Mouse (Mus musculus): ENCODE measurements at regions not wholly inside any gene's neighbourhood (a gene's known extent, or its start where the extent isn't known, plus 50 kb on each side); places are given as distances from the start of the nearest gene placed in this dataset.
"Not testable (repeated sequence)": the region's sequence is repeated elsewhere in the genome, so short reads cannot be mapped to it uniquely, and the experiment has no call there.

DNA sequence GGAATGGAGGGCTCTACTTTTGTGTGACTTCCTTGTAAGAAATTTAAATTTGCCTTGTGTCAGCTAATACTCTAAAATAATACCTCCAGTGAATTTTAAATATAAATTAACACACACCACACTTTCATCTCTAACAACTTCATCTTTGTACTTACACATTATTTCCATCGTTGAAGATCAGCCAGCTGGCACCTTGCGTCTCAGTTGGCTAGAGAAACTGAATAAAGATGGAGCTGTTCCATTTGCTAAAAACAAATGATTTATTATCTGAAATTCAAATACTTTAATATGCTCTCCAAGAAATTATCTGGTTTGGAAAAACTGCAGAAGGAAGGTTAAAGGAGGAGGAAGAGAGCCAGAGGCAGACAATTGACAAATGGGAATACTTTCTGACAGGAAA lies 122.0 kb upstream of the Gm11096 start:
- DNase-seq, result no peak

GRCm38 (mm10) chr17:81316655-81317054 lies 124.9 kb upstream of the Gm11096 start:
- no peak for DNase-seq

- no peak for DNase-seq
Measured at GRCm38 (mm10) chr17:81305880-81306279, 135.7 kb upstream of the Gm11096 start.

DNA sequence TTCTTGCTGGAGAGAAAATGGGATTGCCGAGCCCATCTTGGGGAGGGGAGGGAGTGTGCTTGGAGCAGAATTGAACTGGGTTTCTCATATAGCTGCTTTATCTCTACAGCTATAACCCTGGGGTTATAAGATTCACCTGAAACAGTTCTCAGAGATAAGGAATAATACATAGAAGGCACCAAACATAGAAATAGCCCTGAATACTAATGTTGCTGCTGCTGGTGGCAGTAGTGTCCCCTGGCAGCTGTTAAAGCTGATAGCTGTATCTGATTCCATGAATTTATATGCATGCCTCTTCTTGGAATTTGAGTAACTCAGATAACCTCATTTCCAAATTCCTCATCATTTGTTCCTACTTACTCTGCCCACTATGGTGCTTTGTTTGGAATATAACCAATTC lies 137.0 kb upstream of the Gm11096 start:
- no peak for DNase-seq

DNA sequence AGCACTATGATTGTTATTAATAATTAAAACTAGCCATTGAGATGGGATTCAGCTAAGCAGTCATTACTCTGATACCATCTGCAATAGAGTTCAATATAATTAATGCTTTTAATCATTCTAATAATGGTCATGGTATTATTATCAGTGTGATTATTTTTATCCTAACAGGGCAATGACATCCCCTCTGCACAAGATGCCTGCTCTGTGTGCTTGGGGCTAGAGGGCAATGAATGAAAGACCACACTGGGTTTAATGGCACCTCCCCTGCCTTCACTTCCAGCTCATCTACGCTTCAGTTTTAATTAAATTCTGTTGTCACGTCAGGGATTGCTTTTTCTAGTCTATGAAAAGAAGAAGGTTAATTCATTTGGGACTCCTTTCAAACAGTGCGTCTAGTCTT lies 139.1 kb upstream of the Gm11096 start:
- DNase-seq, result no peak

GRCm38 (mm10) chr17:81291829-81292228 lies 149.7 kb upstream of the Gm11096 start:
- DNase-seq, result no peak

DNA sequence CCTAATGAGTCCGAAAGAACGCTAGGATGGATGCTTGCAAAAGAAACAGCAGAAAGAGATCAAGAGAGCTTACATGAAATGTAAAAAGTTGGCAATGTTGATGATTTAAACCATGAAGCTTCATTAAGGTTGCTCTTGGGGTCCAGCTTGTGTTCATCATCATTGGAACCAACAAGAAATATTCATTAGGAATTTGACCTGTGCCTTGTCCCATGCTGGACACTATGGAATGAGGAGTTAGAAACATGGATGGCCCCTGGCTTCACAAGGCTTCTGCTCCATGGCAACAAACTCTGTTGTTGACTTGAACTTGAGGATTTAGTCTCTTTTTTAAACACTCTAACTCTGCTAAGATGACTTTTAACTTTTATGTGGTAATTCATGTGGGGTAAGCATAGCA lies 159.0 kb upstream of the Gm11096 start:
- DNase-seq, result no peak

DNA sequence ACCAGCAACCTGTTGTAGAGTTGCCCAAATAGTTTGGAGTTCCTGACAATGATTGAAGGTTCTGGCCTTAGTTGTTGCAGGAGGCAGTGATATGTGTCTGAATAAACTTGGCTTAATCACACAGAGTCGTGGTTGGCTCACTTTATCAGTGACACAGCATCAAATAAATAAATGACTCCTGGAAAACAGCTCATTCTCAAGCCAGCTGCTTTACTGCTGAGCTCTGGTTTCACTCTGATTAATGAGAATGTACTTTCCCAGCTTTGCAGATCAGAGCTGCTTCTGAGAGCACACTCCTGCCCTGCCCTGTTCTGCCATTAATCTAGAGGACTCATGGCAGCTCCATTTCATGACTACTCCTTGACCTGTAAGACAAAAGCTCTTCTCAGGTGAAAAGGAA lies 171.3 kb upstream of the Gm11096 start:
- DNase-seq, result no peak

GRCm38 (mm10) chr17:81261957-81262356 lies 179.6 kb upstream of the Gm11096 start:
- DNase-seq, result no peak

DNA sequence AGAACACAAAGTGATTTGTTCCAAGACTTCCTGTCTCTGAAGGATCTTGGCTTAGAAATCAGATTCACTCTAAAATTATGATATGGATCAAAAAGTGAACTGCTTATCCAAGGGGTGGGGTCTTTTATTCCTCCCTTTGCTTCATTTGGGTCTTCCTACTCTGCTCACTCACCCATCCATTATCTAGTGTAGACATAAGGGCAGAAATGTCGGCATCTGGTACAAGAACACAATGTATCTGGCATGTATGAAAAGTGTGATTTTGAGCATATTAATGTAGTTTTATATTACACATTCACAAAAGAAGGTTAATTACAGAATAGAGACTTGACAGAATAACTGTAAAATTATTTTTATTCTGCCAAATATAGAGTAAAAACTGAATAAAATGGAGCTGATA lies 181.5 kb upstream of the Gm11096 start:
- no peak for DNase-seq

GRCm38 (mm10) chr17:81256106-81256505 lies 185.5 kb upstream of the Gm11096 start:
- no peak for DNase-seq

DNA sequence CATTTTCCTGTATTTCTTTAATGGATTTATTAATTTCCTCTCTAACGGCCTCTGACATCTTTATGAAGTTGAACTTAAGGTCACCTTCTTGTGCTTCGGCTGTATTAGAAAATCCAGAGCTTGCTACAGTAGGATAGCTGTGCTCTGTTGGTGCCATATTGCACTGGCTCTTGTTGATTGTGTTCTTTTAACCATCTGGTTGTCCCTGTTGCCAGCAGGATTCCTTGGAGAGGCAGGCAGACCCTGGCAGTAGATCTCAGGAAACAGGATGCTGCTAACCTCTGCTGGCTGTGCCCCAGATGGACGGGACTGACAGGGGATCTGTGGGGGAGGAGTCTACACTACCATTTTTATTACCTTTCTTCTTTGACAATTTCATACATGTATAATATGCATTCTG lies 185.9 kb upstream of the Thumpd2 start:
- DNase-seq, result no peak

DNA sequence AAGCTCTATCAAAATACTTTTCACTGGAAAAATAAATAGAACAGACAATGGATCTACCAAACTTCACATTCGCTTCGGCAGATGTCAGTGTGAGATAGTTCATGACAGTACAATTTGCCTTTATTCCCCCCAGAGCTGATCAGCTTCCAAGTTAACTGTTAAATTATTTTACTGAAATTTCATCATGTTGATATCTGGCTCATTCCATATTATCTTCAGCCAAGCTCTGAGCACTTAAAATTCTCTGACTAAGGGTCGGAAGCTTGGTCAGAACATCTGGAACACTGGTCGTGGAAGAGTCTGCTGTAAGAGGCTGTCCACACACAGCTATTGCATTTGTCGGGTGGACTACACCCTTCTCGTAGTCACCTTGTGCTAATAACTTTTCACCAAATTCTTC lies 181.3 kb upstream of the Thumpd2 start:
- no peak for DNase-seq

DNA sequence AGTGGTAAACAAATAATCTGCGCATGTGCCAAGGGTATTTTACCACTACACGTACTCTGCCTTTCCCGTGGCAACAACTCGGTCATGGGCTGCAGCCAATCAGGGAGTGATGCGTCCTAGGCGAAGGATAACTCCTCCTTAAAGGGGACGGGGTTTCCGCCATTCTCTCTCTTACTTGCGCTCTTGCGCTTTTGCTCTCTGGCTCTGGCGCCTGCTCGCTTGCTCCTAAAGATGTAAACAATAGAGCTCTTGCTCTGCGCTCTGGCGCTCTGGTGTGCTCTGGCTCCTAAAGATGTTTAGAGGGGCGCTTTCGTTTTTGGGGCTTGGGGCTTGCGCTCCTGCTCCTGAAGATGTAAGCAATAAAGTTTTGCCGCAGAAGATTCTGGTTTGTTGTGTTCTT lies 166.9 kb upstream of the Thumpd2 start:
- DNase-seq, result not testable (repeated sequence)

DNA sequence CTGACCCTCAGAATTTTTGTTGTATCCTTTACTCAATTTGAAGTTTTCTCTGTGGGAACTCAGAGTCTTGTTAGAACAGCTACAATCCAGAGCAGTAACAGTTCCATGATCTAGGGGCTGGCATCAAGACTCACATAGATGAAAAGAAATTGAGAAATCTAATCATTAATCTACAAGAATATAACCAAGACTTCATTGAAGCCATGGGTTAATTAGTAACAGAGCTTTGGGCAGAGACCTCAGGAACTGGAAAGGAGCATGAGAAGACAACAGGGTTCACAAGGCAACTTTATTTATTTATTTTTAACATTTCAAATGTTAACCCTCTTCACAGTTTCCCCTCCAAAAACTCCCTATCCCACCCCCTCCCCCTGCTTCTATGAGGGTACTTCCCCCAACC lies 160.4 kb upstream of the Thumpd2 start:
- no peak for DNase-seq

- no peak for DNase-seq
Measured at GRCm38 (mm10) chr17:81221436-81221835, 156.6 kb upstream of the Thumpd2 start.

DNA sequence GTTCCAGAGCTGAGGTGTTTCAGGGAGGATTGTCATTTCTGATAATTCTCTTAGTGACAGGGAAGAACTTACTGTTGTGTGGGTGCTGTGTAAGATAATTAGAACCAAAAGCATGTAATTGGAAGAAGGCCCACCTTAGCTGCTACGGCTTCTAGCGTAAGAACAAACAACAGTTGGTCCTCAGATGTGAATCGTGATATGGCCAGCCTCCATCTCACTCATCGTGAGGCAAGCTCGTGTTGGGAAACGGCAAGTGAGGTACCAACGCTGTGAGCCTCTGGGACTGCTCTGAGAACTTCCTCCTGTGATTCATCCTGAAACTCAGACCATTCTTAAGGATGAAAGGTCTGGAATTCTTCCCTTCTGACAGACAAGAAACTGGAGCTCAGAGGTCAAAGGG lies 150.0 kb upstream of the Thumpd2 start:
- no peak for DNase-seq

- no peak for DNase-seq
Measured at GRCm38 (mm10) chr17:81212043-81212442, 147.2 kb upstream of the Thumpd2 start.

GRCm38 (mm10) chr17:81210389-81210788 lies 145.5 kb upstream of the Thumpd2 start:
- no peak for DNase-seq

GRCm38 (mm10) chr17:81209323-81209722 lies 144.4 kb upstream of the Thumpd2 start:
- DNase-seq, result no peak

DNA sequence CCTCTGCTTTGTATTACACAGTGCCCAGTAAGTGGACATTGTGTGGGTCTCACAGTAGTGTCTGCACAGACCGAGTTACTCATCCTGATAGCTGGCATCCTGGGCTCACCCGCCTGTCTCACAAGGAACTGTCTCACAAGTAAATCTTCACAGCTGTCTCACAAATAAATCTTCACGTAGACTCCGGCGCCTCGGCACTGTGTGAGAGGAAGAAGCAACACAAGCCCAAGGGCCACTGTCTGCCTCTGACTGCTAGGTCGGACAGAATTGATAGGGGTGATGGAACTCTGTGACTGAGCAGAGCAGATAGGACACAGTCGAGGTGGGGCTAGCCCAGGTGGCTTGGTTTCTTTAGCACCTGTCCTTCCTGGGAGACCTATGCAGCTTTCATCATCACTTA lies 136.2 kb upstream of the Thumpd2 start:
- no peak for DNase-seq

DNA sequence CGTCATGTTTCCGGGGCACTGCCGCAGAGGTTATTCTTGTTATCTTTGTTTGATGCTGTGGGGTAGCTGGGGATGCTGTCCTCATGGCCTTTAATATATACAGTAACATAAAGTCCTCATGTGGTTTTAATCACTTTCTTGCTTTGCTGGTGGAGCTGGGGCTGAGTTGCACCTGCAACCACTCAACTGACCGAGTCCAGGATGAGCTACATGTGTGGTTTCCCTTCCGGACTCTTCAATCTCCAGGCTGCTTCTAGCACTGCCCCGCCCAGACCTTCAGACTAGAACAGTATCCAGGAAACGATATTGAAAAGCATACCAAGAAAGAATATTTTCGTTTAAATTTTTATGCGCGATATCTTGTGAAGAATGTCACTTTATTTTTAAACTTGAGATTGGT lies 129.1 kb upstream of the Thumpd2 start:
- no peak for DNase-seq

DNA sequence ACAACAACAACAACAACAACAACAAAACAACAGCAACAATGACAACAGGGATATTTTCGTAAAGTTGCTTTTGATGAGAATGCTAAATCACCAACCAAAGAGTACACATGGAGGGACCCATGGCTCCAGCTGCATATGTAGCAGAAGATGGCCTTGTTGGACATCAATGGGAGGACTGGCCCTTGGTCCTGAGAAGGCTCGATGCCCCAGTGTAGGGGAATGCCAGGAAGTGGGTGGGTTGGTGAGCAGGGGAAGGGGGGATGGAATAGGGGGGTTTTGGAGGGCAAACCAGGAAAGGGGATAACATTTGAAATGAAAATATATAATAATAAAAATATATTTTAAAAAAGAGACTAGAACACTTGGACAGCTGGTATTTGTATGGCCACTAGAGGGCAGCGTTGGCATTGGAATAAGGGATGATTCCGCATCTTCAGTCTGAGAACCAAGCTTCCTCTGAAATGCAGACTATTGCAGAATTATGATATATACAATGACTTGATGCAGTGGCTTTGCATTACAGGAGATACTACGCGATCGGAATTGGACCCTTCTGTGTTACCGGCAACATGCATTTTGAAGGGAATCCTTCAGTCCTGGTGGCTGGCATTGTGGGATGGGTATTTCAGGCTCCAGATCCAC lies 128.5 kb upstream of the Thumpd2 start:
- no peak for DNase-seq

DNA sequence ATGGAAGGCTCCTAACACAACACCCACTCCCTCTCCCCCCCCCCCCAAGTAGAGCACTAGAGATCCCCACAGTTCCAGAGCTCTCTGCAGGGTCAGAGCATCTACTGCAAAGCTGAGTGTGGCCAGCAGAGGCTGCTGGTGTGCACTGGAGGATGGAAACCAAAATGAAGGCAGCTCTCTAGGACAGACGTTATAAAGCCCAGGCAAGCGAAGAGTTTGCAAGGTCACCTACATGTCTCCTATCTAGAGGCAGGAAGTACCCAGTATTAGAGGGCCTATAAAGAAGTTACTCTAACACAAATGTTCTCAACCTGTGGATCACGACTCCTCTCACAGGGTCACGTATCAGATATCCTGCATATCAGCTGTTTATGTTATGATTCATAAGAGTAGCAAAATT lies 125.1 kb upstream of the Thumpd2 start:
- no peak for DNase-seq

DNA sequence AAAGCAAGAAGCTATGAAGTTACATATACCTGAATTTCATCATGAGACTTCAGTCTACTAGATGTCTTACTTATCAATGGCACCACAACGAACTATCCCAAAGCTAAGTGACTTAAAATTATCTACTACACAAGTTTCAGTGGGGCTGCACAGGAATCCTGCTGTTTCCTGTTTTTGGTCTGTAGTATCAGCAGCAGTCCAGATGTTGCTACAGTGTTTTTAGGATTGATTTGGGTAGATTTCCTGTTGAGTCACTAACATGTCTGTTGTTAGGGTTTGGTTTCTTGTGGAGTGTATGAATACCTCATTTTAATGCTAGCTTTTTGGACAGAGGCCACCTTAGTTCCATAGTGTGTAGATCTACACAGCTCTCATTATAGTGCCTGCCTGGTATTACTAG lies 120.8 kb upstream of the Thumpd2 start:
- no peak for DNase-seq
